In genomic region chr10:8807581-8807980, GRCm38 (mm10) we compare ENCODE assay signal across 11 mouse cellular contexts.
DNase-seq lines count a peak whose midpoint lies in the region; ATAC-seq lines count a peak whose summit lies in the region.
"Had no signal": no experiment of that assay in that cellular context is flagged by ENCODE, and none has a peak within 500 bp of the region (broad histone marks: within the 10 kb centered on the region; RNA-seq: fewer than 3 reads in every experiment).

No protein-coding gene starts in this region.

- peak; percentile 14 for DNase-seq in cerebellum, adult 11-12 months
- peak; percentile 32 to 39 for DNase-seq in kidney, adult 8-10 months
- DNase-seq in kidney, adult 18-20 months: no peak
- peak; percentile 16 for DNase-seq in urinary bladder, postnatal 14 days (ENCODE audit: low spot score)
- no peak for DNase-seq in urinary bladder, postnatal 10 days (ENCODE audit: low spot score)
- no peak for DNase-seq in spleen, postnatal 14 days (ENCODE audit: low spot score in 2 of 2)
- DNase-seq in natural killer cell, adult 2 months (ENCODE audit: low spot score in 2 of 2): no peak
- DNase-seq: gastrocnemius, postnatal 36 days; lung, postnatal 10 days; thymus, postnatal 14 days had no signal

- no peak for ATAC-seq in cerebellum, adult (ENCODE audit: insufficient number of reproducible peaks, low FRiP score, low TSS enrichment)

Comparison
In these comparisons a context has a peak if more than half of its experiments do, and no peak if none do; other contexts are left out.
1. DNase-seq: peak in cerebellum, adult 11-12 months (single experiment), kidney, adult 8-10 months (2 of 2) and urinary bladder, postnatal 14 days (single experiment); none in kidney, adult 18-20 months (single experiment), urinary bladder, postnatal 10 days (single experiment), spleen, postnatal 14 days (0 of 2) and natural killer cell, adult 2 months (0 of 2).